Mouse (Mus musculus): ENCODE measurements at regions not wholly inside any gene's neighbourhood (a gene's known extent, or its start where the extent isn't known, plus 50 kb on each side); places are given as distances from the start of the nearest gene placed in this dataset.

DNA sequence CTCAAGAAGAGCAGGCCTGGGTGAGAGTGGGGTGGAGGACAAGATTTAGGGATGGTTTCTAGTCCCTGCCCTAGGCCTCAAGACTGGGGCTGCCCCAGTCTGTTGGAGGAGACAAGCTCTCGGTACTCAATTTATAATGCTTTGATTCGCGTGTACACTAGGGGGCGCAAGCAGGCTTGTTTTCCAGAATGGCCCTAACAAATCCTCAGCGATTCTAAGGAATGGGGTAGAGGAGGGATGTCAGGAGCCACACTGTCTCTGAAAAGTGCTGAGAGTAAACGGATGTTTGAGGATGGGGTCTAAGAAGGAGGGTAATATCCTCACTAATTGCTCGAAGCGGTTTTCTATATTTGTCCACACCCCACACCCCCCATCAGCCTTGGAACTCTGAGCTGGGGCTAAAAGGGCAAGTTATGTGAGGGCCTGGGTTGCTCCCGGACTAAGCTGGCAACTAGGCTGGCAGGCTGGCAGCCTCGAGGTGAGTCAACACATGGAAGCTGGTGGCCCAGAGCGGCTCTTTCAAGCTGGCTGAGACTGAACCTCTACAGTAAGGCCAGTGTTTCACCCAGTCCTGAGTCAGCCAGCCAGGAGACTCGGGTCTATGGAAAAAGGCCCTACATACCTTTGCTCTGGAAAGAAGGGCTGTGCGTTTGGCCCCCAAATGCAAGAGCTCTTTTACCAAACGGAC, 176.7 kb downstream of the Ttc8 start:
- peak; percentile 46 to 77 for DNase-seq (ENCODE audit: low spot score in 2 of 2)

DNA sequence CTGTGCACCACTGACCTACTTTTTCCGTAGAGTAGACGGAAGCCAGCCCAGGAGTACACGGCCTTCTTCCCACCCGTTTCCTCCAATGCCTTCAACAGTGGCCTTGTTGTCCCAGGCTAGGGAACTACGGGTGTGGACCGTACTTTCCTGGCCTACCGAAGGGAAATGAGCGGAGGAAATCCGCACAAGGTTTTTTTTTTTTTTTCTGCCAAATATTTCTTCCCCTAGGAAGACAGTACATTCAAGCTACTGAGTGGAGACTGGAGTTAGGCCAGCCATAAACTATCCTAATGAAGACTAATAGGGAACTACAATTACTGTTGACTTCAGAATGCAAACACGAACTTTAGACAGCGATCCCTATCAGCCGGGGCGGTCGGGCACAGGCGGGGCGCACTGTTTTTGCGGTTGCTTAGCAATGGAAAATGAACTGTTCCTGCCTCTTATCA, 177.3 kb downstream of the Ttc8 start:
- DNase-seq (ENCODE audit: low spot score in 2 of 2): no peak

DNA sequence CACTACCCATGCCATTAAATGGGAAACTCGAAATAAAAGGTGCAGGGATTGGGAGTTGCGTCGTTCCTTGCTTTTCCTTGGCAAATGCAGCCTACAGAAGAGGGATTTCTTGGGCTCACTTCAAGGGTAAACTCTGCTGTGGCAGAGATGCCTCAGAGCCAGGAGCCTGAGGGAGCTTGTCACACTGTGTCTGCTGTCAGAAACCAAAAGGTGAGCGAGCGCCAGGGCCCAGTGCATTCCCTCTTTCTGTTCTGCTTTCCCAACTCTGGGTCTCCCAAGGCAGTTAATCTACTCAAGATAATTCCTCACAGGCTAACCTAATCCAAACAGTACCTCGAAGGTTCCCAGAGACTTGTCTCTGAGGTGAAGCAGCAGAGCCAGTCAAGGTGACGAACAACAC, 179.5 kb downstream of the Ttc8 start:
- DNase-seq (ENCODE audit: low spot score in 2 of 2): no peak

DNA sequence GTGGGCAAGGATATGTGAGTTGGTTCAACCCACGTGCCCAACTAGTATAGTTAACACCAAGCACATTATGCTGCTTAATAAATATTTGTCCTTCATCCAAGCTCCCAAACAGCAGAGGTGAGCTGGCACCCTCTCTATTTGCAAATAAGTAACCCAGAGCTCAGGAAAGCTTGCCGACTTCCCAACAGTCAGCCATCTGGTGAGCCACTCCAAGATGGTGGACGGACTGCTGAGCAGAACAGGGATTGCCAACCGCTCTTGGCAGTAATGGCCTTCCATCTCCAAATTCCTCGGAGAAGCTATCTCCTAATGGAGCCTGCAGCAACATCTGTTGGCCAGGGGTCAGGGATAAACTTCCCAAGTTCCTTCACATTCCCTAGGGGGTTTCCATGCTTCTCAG, 188.2 kb downstream of the Ttc8 start:
- no peak for DNase-seq (ENCODE audit: low spot score in 2 of 2)

DNA sequence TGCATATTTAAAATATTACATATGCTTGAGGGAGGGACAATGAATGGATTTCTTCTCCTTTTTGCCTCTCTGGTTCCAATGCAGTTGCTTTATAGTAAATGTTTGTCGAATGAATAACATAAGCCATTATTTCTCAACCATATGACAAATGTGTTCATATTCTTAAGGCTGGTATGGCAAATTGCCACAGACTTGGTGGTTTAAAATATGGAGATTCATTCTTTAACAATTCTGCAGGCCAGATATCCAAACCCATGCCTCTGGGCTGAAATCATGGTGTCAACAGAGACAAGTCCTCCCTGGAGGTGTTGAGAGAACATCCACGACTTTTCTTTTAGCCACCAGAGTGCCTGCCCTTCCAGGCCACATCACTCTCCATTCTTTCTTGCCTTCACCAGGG, 193.4 kb downstream of the Ttc8 start:
- no peak for DNase-seq (ENCODE audit: low spot score in 2 of 2)

DNA sequence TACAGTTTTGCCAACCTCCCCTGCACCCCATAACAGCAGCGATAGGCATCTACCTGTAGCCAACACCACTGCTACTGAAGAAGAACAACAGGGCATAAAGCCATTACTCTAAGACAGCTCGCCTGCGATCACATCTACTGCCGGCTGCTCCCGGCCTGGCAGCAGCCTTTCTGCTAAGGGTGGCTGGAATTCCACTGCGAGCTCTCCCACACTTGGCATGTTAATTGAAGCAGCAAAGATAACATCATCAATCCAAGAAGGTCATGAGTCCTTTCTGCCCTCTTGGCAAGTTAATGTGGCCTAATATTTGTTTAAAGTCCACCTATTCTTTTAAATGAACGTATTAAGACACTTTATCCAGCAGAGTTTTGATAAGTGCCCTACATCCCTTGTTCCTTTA, 196.1 kb downstream of the Ttc8 start:
- no peak for DNase-seq (ENCODE audit: low spot score in 2 of 2)

DNA sequence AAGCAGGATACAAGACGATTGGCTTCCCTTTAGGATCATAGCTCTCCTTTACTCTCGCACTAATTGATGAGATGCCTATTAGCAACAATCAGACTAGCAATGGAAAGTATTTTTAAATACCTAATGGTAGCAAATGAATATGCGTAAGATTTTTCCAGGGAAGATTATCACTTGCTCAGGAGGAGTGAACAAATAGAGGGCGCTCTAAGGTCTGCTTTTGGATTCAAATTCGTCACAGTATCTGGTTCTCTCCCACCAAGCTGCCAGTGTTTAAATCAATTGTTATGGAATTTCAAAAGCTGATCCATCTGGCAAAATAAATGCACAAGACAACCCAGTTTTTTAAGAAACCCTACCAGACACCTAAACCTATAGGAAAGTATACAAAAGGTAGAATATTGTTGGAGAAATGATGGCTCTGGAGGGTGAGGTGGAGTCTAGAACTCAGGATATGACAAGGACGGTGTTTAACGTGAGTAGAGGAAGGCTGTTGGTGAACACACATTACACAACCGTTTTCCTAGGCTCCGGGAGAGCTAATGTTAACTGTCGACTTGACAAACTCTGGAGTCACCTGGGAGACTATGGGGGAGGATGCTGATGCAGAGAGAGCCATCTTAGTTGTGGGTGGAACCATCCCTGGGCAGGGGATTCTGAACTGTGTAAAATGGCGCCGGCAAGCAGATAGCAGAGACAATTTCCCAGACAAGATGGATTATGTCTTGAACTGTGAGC, 198.2 kb downstream of the Ttc8 start:
- no peak for DNase-seq (ENCODE audit: low spot score in 2 of 2)

DNA sequence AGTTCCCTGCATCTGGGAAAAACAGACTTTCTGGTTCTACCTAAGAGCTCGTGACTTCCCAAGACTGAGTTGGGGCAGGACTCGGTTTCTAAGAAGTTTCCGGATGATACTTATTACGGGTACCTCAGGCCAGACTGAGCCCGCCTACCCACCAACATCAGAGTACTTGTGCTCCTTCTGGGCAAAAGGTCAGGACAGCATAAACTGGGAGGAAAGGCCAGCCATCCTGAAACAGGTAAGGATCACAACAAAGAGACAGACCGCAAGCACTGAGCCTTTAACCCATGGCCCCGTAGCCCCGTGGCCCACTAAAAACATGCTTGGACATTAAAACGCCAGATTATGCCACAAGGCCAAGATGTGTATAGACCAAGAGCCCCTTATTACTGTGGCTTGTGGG, 199.6 kb downstream of the Ttc8 start:
- no peak for DNase-seq (ENCODE audit: low spot score in 2 of 2)

DNA sequence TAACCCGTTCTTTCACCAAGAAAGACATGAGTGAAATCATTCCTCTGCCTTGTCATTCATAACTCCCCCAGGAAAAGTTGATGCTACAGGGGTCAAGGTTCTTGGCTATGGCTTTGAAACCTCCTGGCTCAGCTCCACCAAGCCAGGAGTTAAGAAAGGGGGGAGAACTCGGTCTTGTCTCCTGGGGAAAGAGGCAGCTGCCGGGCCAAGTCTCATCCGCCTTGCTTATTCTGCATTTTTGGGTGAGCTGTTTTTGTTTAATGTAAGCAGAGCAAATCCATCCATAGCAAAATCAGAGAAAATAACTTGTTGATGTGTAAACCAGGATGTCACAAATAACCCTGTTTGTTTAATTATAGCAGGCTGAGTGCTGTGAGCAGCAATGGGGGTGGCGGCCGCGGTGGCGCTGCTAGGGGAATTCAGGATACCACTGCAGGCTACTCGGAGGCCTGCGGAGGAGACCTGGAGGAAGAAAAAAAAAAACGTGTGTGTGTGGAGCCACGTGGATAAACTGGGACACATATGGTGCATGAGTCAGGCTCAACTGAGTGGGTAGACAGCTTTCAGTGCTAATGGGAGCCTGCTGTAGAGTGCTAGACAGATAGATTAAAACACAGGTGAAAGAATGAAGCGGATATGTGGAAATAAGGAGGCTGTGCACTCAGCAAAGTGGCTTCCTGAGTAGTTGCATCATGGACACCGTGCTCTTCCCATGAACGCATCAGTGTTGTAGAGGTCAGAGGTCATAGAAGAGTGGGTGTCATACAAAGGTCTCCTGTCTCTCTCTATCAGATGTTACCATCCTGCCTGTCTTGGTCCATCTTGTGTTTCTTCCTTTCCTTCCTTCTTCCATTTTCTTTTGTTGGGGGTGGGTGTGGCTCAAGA, 203.5 kb downstream of the Ttc8 start:
- no peak for DNase-seq (ENCODE audit: low spot score in 2 of 2)

DNA sequence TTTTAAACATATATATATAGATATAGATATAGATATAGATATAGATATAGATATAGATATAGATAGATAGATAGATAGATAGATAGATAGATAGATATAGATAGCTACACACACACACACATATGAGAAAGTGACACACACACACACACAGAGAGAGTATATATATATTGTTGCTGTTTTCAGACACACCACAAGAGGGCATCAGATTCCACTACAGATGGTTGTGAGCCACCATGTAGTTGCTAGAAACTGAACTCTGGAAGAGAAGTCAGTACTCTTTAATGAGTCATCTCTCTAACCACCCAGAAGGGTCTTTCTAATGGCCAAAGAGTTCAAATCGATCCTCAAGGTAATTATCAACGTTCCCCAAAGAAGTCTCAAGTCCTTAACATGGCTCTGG, 205.8 kb downstream of the Ttc8 start:
- no peak for DNase-seq (ENCODE audit: low spot score in 2 of 2)

Measured in adrenal gland, postnatal 4 days (tissue).